Mouse (Mus musculus) testis, adult 2 months (tissue): ENCODE results near the gene Plekhg2. TPM values are rescaled to one million over a fixed set of nuclear protein-coding genes. Genes with fewer than 3 reads are reported as not detected.

ENCODE experiments used
- H3K27ac ChIP-seq: fragments of 200-500 bp; 2 replicates; pipeline ENCODE4 v1.5.1; 2012; ENCODE audit warnings: low read depth, low read length; ENCODE audit not compliant: control insufficient read depth, insufficient read depth
- H3K27me3 ChIP-seq: fragments of 200-500 bp; 2 replicates; pipeline ENCODE4 v1.6.1; 2012; ENCODE audit warnings: mild to moderate bottlenecking, low read length, moderate library complexity; ENCODE audit not compliant: control insufficient read depth, insufficient read depth
- H3K36me3 ChIP-seq: fragments of 200-500 bp; 2 replicates; pipeline ENCODE4 v1.6.1; 2012; ENCODE audit warnings: mild to moderate bottlenecking, low read length; ENCODE audit not compliant: control insufficient read depth, insufficient read depth
- H3K4me1 ChIP-seq: fragments of 200-500 bp; 2 replicates; pipeline ENCODE4 v1.6.1; 2012; ENCODE audit warnings: low read length; ENCODE audit not compliant: control insufficient read depth, insufficient read depth
- H3K4me3 ChIP-seq: fragments of 200-500 bp; 2 replicates; pipeline ENCODE4 v1.5.1; 2012; ENCODE audit warnings: low read depth, mild to moderate bottlenecking, low read length, moderate library complexity, mixed read lengths; ENCODE audit not compliant: control insufficient read depth
- CTCF ChIP-seq: fragments of 200-500 bp; IDR thresholded peaks from 2 replicates; pipeline ENCODE4 v1.5.1; 2012; ENCODE audit warnings: low read depth, mild to moderate bottlenecking, inconsistent platforms, low read length, moderate library complexity; ENCODE audit not compliant: control insufficient read depth, insufficient read depth, insufficient replicate concordance
- POLR2A ChIP-seq: fragments of 200-500 bp; IDR thresholded peaks from 2 replicates; pipeline ENCODE4 v1.6.1; 2012; ENCODE audit warnings: low read depth, mild to moderate bottlenecking, inconsistent platforms, low read length, moderate library complexity; ENCODE audit not compliant: control insufficient read depth
- polyA plus RNA-seq: library from polyadenylated mRNA; depleted of rRNA; stranded (reverse); fragments of >200 nt; gene quantifications from 2 replicates; pipeline ENCODE4 v1.2.3, GENCODE M21; 2012

The Plekhg2 gene
- polyA plus RNA-seq, 1 experiment, result 20.1 TPM

DNA sequence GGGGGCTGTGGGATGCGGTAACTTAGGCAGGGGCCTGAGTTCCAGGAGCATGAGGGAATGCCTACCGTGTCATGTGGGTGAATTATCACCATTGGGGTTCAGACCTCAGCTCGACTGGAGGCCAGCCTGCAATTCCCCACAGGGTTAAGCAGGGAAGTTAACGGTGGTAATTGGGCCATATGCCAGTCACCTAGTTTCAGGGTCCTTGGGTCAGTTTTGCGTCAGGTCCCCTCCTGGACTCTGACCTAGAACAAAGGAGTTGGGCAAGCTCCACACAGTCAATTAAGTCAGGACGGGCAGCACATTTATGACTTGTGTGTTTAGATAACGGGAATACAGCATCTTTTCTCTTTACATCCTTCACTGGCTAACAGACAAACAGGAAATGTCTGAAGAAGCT is 31.0 kb downstream of the Plekhg2 start:
- Histone ChIP-seq H3K27ac (no peak overlapping the region), H3K36me3 (no peaks in the 10 kb centered on the region), H3K4me3 (no peak overlapping the region), H3K4me1 (peaks cover 15% of the 10 kb centered on the region), H3K27me3 (no peaks in the 10 kb centered on the region)
- TF ChIP-seq CTCF (no peak), POLR2A (no peak)

DNA sequence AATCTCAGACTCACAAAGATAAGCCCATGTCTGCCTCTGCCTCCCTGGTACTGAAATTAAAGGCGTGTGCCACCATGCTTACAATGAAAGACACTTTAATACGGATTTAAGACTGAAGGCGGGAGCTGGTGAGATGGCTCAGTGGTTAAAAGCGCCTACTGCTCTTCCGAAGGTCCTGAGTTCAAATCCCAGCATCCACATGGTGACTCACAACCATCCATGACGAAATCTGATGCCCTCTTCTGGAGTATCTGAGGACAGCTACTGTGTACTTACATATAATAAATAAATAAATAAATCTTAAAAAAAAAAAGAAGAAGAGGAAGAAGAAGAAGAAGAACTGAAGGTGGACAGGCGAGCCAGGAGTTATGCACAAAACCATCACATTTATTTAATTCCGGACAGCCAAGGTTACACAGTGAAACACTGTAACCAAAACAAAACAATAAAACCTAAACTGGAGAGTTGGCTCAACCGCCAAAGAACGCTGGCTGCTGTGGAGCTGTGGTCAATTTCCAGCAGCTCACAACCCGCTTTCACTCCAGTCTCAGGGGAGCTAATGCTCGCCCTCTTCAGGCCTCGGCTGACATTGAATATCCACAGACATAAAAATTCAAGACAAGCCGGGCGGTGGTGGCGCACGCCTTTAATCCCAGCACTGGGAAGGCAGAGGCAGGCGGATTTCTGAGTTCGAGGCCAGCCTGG is 33.0 kb downstream of the Plekhg2 start:
- Histone ChIP-seq H3K36me3 (no peaks in the 10 kb centered on the region; the same call in 1 of the 2 replicates), H3K4me1 (peaks cover 15% of the 10 kb centered on the region), H3K27me3 (no peaks in the 10 kb centered on the region), H3K4me3 (peak overlapping the region; percentile 100), H3K27ac (peak overlapping the region; percentile 95)
- no peak for TF ChIP-seq POLR2A
- peak; percentile 4; the same call in 1 of the 2 replicates for TF ChIP-seq CTCF

DNA sequence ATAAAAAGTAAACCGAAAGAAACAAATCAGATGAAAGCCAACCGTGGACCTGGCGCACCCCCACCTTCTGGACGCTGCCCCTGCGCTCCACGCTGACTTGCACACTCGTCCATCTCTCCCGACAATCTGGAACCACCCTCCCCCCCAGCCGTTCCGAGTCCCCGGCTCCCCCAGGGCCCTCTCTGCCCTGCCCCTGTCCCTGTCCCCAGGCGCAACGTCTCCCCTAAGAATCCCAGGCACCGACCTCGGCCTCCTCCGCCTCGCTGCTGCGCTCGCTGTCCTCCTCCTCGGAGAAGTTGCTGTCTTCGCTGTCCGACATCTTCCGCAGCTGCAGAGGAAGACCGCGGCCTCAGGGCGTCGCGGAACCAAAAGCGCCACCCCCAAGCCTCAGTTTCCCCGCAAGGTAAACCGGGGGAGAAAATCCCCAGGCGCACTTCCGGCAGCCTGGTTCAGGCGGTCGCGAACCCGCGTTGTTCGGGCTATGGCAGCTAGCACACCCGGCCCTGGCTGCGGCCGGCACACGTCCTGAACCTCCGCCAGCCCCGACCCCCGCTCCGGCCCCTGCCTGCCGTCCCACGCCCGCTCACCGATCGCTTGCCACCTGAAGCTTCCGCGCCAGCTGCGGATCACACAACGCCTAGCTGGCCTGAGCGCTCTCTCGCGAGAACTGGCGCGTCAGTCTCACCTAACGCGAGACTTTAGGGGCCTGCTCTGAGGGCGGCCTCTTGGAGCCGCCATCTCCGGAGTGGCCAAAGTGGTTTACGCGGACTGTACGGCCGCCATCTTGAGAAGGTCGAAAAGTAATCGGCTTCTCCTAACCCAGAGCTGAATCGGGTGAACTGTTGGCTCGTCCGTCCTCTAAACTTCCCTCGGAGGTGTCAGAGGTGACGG is 34.0 kb downstream of the Plekhg2 start, which contains the start of gene Supt5:
Gene Supt5, minus strand, starts transcription at position 639 of the 891 bp plus-strand sequence.
- TF ChIP-seq POLR2A (peak; percentile 97), CTCF (no peak)
- Histone ChIP-seq H3K27ac (peak within 1 kb of the TSS; percentile 96), H3K27me3 (no peaks in the 10 kb centered on the region), H3K36me3 (no peaks in the 10 kb centered on the region; the same call in 1 of the 2 replicates), H3K4me3 (peak within 1 kb of the TSS; percentile 100), H3K4me1 (peaks cover 15% of the 10 kb centered on the region)

DNA sequence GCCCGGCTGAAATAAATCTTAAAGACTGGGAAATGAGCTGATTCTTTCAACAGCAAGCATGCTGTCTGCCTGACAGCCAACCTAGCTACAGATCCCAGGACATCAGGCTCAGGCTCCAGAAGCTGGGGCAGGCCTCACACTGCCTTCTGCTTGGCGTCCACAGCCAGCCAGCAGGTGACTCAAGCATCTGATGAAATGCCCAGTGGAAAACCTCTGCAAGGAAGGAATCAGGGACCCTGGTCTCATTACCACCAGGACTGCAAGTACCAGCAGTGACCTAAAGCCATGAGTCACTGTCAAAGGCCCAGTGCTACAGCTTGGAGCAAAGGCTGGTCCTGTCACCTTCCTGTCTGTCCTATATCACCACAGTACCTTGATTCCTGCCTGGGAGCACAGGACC is 36.9 kb downstream of the Plekhg2 start:
- Histone ChIP-seq H3K36me3 (peaks cover under 1% of the 10 kb centered on the region; the same call in 1 of the 2 replicates), H3K27me3 (no peaks in the 10 kb centered on the region), H3K4me3 (no peak overlapping the region), H3K27ac (no peak overlapping the region), H3K4me1 (peaks cover 6% of the 10 kb centered on the region)
- TF ChIP-seq POLR2A (no peak), CTCF (no peak)

DNA sequence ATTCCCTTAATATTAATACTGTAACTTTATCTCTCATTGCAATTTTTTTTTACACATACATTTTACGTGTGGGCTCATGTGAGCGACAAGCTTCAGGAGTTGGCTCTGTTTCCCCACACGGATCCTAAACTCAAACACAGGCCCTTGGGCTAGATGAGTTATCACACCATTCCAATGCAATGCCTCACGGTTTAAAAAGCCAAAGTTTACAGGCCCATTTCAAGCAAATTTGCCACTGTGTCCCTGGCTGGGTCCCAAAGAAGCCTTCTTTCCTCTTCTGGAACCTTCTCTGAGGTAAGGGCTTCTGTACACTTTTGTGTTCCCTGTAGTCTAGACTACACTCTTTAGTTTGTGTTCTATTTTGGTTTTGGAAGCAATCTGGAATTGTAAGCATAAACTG is 37.9 kb downstream of the Plekhg2 start:
- peaks cover 3% of the 10 kb centered on the region for H3K36me3 ChIP-seq

DNA sequence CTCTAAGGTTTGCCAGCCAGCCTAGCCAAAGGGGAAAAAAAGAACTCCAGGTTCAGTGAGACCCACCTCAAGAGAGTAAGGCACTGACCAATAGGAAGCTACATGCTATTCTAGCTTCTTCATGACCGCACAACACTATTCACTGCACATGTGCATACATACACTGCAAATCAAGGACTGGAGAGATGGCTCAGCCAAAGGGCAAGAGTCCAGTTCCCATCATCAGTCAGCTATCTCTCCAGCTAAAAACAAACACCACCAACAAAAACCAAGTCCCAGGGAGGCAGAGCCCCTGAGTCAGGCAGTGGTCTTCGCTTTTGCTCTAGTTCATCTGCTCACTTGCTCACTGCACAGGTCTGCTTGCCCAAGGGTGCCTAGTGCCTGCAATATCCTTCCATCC is 44.1 kb downstream of the Plekhg2 start:
- TF ChIP-seq POLR2A, result no peak
- no peak for TF ChIP-seq CTCF
- H3K27me3 ChIP-seq, result no peaks in the 10 kb centered on the region
- H3K4me3 ChIP-seq, result no peak overlapping the region
- no peaks in the 10 kb centered on the region for H3K4me1 ChIP-seq
- H3K36me3 ChIP-seq, result peaks cover 8% of the 10 kb centered on the region
- H3K27ac ChIP-seq, result no peak overlapping the region

More for the DNA sequence above, 37.9 kb downstream of the Plekhg2 start:
- TF ChIP-seq CTCF, result no peak
- no peak for TF ChIP-seq POLR2A
- H3K27ac ChIP-seq, result no peak overlapping the region
- H3K27me3 ChIP-seq, result no peaks in the 10 kb centered on the region
- H3K4me3 ChIP-seq, result no peak overlapping the region
- peaks cover 1% of the 10 kb centered on the region for H3K4me1 ChIP-seq

DNA sequence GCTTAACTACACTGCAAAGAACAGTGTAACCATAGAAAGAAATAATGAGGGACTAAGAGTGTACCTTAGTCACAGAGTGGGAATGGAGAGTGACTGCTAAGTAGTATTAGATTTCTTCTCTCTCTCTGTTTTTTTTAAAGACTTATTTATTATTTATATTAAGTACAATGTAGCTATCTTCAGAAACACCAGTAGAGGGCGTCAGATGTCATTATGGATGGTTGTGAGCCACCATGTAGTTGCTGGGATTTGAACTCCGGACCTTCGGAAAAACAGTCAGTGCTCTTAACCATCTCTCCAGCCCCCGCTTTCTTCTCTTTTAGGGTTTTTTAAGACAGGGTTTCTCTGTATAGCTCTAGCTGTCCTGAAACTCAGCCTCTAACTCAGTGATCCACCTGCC is 45.9 kb downstream of the Plekhg2 start:
- no peaks in the 10 kb centered on the region for H3K27me3 ChIP-seq
- H3K36me3 ChIP-seq, result peaks cover 8% of the 10 kb centered on the region

More for the DNA sequence above, 45.9 kb downstream of the Plekhg2 start:
- no peak overlapping the region for H3K4me3 ChIP-seq
- no peaks in the 10 kb centered on the region for H3K4me1 ChIP-seq
- no peak overlapping the region for H3K27ac ChIP-seq
- TF ChIP-seq CTCF (no peak), POLR2A (no peak)
